Mouse (Mus musculus) forebrain, embryonic 13.5 days (tissue): ENCODE measurements around the gene Katnb1. TPM values are rescaled to one million over a fixed set of nuclear protein-coding genes. Genes with fewer than 3 reads are reported as not detected.
A peak's percentile ranks its signal among the peaks of the same experiment; 100 is the strongest.

Source experiments
- ATAC-seq: fragments of 200-750 bp; cut with Nextera tagmentation; 2 replicates; pipeline ENCODE4 v1.8.0; 2017
- H3K27ac ChIP-seq: fragments of 300-500 bp; sonication (generic); 2 replicates; pipeline ENCODE4 v1.5.1; 2015; ENCODE audit warnings: inconsistent platforms, mild to moderate bottlenecking, moderate library complexity
- H3K27me3 ChIP-seq: fragments of 300-500 bp; sonication (generic); 2 replicates; pipeline ENCODE4 v1.6.1; 2015; ENCODE audit warnings: mild to moderate bottlenecking, inconsistent platforms
- H3K36me3 ChIP-seq: fragments of 300-500 bp; sonication (generic); 2 replicates; pipeline ENCODE4 v1.6.1; 2015; ENCODE audit warnings: mild to moderate bottlenecking, inconsistent platforms; ENCODE audit not compliant: poor library complexity, severe bottlenecking
- H3K4me1 ChIP-seq: fragments of 300-500 bp; sonication (generic); 2 replicates; pipeline ENCODE4 v1.6.1; 2015; ENCODE audit warnings: inconsistent platforms
- H3K4me2 ChIP-seq: fragments of 300-500 bp; sonication (generic); 2 replicates; pipeline ENCODE4 v1.6.1; 2015; ENCODE audit warnings: inconsistent platforms, mild to moderate bottlenecking, moderate library complexity
- H3K4me3 ChIP-seq: fragments of 300-500 bp; sonication (generic); 2 replicates; pipeline ENCODE4 v1.5.1; 2015; ENCODE audit warnings: mild to moderate bottlenecking, inconsistent platforms
- H3K9ac ChIP-seq: fragments of 300-500 bp; sonication (generic); 2 replicates; pipeline ENCODE4 v1.6.1; 2015; ENCODE audit warnings: mild to moderate bottlenecking, inconsistent platforms
- H3K9me3 ChIP-seq: fragments of 300-500 bp; sonication (generic); replicated peaks from 2 replicates; pipeline ENCODE4 v1.6.1; 2016; ENCODE audit warnings: inconsistent platforms
- WGBS: fragments of 180-500 bp; shearing (Covaris S2); methylation state at CpG from one replicate; pipeline ENCODE4 v1.1.7; 2015; 5-methylcytosine and 5-hydroxymethylcytosine counted together
- polyA plus RNA-seq: library from polyadenylated mRNA; unstranded; fragments of >200 nt; fragmentation: Nextera tagmentation; extraction: Ambion mirVana; gene quantifications from 2 replicates; pipeline ENCODE4 v1.2.1, GENCODE M21; 2015

Katnb1 gene
- polyA plus RNA-seq, result 37.2 and 40.0 TPM in 2 replicates

DNA sequence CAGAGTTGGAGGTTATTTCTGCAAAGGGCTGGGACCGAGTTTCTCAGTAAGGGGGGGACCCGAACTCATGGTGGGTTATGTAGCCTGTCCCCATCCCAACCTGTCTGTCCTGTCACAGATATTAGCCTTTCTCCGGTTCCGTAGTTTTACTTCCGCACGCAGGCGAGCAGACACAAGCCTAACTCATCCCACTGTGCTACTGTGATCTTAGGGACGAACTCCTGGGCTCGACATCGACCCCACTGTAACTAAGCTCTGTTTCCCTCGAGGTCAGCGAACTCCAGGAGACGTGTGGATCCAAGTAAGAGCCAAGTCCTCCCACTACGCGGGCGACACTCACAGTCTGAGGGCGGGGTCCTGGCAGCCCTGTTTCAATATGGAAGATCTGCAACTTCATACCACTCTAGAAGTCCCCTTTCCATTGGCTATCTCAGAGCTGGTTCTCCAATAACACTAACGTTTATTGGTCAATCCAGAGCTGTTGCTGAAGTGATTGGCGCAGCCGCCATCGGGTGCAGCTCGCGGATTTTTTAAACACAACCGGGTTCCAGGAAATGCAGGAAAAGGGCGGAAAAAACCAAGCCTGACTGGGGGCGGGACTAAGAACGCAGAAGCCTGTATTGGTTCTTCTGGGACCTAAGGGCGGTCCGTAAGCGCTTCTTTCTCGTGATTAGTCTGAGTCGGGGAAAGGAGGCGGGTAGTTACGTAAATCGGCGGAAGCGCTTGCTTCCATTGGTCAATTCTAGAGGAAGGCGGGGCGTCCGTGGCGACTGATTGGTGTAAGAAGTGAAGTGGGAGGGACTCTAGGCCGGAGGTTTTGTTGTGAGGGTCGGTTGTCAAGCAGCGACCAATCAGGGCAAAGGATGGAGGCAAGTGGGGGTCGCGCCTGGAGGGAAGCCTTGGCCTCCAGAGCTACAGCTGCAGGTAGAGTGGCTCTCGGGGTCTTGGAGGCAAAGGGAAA lies at the start of gene Katnb1:
Gene Katnb1, plus strand, starts transcription at position 806 of the 961 bp plus-strand sequence.
- peak within 1 kb of the TSS; percentile 97 for H3K4me2 ChIP-seq
- H3K36me3 ChIP-seq, result peaks cover 24% of the 10 kb centered on the region
- peak within 1 kb of the TSS; percentile 72 for H3K27ac ChIP-seq
- under 1% methylated on average over 47 of the region's 47 CpGs for WGBS
- ATAC-seq, result peak; percentile 98
- H3K4me3 ChIP-seq, result peak within 1 kb of the TSS; percentile 92
- peaks cover 26% of the 10 kb centered on the region for H3K4me1 ChIP-seq
- peak within 1 kb of the TSS; percentile 87 for H3K9ac ChIP-seq
- no peaks in the 10 kb centered on the region for H3K9me3 ChIP-seq
- H3K27me3 ChIP-seq, result no peaks in the 10 kb centered on the region; the same call in 1 of the 2 replicates

DNA sequence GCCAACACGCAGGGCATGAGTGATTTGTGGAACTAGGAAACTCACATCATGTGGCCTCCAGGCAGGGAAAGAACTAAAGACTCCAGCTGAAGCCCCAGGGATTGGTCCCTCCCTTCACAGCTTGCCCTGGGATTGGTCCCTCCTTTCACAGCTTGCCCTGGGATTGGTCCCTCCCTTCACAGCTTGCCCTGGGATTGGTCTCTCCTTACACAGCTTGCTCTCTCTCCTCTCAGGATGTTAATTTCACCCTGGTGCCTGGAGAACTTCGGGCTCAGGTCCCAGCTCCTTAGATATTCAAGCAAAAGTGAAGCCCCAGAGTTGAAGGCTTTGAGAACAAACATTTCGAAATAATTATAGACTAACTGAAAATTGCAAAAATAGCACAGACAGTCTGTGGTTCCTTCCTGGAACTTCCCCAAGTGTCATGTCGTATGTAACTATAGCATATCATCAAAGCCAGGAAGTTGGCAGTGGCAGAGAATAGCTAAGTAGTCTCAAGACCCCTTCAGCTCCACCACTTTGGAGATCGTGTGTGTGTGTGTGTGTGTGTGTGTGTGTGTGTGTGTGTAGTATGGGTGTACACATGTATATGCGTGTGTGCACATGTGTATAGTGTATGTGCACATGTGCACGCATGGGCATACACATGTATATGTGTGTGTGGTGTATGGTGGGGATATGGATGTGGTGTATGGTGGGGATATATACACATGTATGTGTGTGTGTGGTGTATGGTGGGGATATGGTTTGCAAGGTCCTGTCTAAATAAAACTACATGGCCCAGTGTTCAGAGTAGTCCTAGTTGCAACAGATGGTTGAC lies 43.7 kb upstream of the Katnb1 start:
- peak; percentile 89 for ATAC-seq
- H3K27ac ChIP-seq, result no peak overlapping the region
- WGBS, result 72% methylated on average over 7 of the region's 7 CpGs

DNA sequence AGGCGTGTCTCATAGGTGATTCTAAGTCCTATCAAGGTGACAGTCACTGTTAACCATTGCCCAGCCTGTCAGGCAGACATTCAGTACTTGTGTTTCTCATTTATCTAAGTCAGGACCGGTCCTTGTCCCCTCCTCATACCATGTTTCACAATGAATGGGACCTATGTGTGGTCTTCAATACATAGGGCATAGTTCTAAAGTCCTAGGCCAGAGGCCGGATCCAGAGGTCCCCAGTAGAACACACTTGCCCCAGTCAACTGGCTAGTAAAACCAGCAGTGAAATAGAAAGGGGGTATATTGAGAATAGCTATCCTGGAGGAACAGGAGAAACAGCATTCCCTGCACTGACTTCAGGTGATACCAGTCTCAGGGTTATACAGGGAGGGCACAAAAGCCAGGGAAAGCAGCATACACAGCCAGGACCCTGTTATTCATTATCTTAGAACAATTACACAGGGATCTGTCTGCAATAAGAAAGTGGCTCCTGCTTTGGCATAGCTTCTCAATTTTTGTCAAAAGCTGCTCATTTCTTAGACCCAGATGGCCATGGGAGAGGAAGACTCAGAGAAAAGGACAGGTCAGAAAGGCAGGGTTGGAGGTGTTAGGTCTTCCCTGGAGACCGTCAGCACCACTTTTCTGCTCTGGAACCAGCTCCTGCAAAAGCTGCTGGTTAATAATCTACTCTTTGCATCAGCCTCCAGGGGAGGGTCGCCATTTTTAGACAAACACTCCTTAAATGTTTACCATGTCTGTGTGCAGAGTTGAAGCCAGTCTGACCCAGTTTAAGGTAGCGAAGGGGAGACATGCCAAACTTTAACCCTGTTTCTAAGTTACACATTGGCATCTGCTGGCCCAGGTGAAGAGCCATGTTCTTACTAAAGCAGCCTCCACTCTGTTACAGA lies 38.9 kb upstream of the Katnb1 start:
- H3K4me1 ChIP-seq, result no peaks in the 10 kb centered on the region
- 75% methylated on average over 6 of the region's 6 CpGs for WGBS
- H3K27ac ChIP-seq, result no peak overlapping the region
- no peaks in the 10 kb centered on the region for H3K9me3 ChIP-seq
- no peak overlapping the region for H3K4me3 ChIP-seq
- ATAC-seq, result no peak
- H3K4me2 ChIP-seq, result no peak overlapping the region
- H3K36me3 ChIP-seq, result no peaks in the 10 kb centered on the region
- no peaks in the 10 kb centered on the region for H3K27me3 ChIP-seq
- no peak overlapping the region for H3K9ac ChIP-seq

More for the DNA sequence above, 43.7 kb upstream of the Katnb1 start:
- no peaks in the 10 kb centered on the region for H3K27me3 ChIP-seq
- H3K4me1 ChIP-seq, result no peaks in the 10 kb centered on the region
- no peak overlapping the region for H3K4me2 ChIP-seq
- H3K4me3 ChIP-seq, result no peak overlapping the region
- no peaks in the 10 kb centered on the region for H3K36me3 ChIP-seq
- H3K9ac ChIP-seq, result no peak overlapping the region
- H3K9me3 ChIP-seq, result no peaks in the 10 kb centered on the region

DNA sequence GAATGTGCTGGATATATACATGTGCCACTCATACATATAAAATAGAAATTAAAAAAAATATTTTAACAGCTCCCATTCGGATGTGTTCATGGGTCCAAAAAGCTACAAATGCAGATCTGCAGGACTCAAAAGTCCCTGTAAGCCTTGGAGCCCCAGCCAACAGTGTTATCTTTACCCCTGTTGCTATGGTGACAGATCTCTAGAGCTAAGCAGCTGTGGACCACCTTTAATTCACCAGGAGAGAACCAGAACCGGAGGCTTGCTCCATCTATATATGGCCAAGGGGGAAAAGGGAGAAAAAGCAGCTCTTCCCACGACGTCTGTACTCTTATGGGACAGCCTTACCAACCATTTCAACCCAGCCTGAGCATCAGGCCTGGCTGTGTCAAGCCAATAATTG lies 36.2 kb upstream of the Katnb1 start:
- no peak overlapping the region for H3K4me3 ChIP-seq
- WGBS, result 69% methylated on average over 4 of the region's 4 CpGs
- no peak overlapping the region for H3K9ac ChIP-seq
- no peaks in the 10 kb centered on the region for H3K36me3 ChIP-seq
- ATAC-seq, result no peak
- no peaks in the 10 kb centered on the region for H3K4me1 ChIP-seq
- no peak overlapping the region for H3K4me2 ChIP-seq
- no peaks in the 10 kb centered on the region for H3K9me3 ChIP-seq
- H3K27ac ChIP-seq, result no peak overlapping the region
- no peaks in the 10 kb centered on the region for H3K27me3 ChIP-seq

DNA sequence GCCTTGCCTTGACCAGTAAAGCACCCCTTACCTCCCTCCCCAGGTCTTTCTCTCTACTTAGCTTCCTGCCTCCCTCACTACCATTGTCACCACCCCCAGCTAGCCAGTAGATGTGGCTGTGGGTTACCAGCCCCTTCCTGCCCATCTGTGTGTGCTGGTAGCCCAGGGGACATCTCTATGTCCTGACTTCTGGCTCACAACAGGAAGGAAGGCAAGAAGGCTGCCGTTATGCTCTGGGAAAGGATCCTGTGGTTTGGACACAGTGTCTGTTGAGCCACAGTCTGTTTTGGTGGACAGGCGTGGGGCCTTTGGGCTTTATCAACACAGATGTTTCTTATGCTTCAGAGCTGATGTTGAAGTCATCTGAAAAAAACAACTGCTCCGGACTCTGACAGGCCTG lies 34.0 kb upstream of the Katnb1 start:
- H3K4me2 ChIP-seq, result no peak overlapping the region
- no peaks in the 10 kb centered on the region for H3K9me3 ChIP-seq
- no peak overlapping the region for H3K27ac ChIP-seq
- WGBS, result 80% methylated on average over 3 of the region's 3 CpGs
- no peaks in the 10 kb centered on the region for H3K36me3 ChIP-seq
- H3K9ac ChIP-seq, result no peak overlapping the region
- H3K4me3 ChIP-seq, result no peak overlapping the region
- H3K4me1 ChIP-seq, result no peaks in the 10 kb centered on the region
- no peaks in the 10 kb centered on the region for H3K27me3 ChIP-seq
- no peak for ATAC-seq

DNA sequence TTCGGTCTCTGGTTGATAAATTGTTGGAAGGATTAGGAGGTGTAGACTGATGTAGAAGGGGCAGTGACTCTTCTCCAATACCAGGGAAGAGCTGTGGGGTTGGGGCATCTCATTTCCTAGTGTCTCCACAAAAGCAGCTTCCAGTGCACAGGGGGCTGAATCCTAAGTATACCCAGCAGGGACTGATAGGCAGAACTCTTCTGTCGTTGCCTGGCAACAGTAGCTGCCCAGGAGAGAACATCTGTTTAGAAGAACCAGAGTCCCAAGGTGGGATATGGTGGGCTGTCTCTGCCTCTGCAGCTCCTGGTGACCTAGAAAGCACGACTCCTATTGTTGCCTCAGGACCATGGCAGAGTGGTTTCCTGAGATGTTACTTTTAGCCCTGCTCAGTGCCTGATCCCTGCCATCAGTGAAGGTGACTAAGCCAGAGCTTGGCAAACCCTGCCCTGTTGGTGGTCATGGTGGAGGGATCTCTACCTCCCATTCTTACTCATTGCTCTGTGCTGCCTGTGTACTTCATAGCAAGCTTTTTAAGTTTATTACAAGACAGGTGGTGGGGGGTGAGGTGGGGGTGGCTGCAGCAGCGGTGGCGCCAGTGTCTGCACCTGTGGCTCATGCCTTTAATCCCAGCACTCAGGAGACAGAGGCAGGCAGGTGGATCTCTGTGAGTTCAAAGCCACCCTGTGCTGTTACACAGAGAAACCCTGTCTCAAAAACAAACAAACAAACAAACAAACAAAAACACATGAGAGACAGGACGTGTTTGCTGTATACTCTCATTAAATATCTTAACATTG lies 32.9 kb upstream of the Katnb1 start:
- WGBS, result 70% methylated on average over 6 of the region's 6 CpGs

DNA sequence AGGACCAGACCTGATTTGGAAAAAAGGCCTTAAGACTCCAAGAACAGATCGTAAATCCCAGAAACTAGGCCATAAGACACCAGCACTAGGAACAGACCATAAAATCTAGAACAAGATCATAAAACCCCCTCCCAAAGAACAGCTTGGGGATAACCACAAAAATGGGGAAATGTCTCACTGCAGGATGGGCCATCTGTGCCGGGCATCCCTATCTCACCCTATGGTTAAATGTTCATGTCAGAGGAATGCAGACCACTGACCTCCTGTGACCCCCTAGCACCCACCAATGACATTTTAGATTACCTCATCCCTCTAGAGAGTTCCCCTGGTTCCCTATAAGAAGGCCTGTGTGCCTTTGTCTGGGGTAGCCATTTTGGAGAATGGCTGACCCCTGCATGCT lies 31.4 kb upstream of the Katnb1 start:
- no peak overlapping the region for H3K27ac ChIP-seq
- no peaks in the 10 kb centered on the region for H3K4me1 ChIP-seq
- no peaks in the 10 kb centered on the region for H3K27me3 ChIP-seq
- WGBS, result 91% methylated on average over 2 of the region's 2 CpGs
- H3K9ac ChIP-seq, result no peak overlapping the region
- H3K36me3 ChIP-seq, result no peaks in the 10 kb centered on the region
- H3K4me2 ChIP-seq, result no peak overlapping the region
- H3K9me3 ChIP-seq, result no peaks in the 10 kb centered on the region
- no peak for ATAC-seq
- H3K4me3 ChIP-seq, result no peak overlapping the region

More for the DNA sequence above, 32.9 kb upstream of the Katnb1 start:
- Histone ChIP-seq H3K9ac (no peak overlapping the region), H3K4me3 (no peak overlapping the region), H3K4me1 (no peaks in the 10 kb centered on the region), H3K36me3 (no peaks in the 10 kb centered on the region), H3K27ac (no peak overlapping the region), H3K4me2 (no peak overlapping the region), H3K9me3 (no peaks in the 10 kb centered on the region), H3K27me3 (no peaks in the 10 kb centered on the region)
- no peak for ATAC-seq

DNA sequence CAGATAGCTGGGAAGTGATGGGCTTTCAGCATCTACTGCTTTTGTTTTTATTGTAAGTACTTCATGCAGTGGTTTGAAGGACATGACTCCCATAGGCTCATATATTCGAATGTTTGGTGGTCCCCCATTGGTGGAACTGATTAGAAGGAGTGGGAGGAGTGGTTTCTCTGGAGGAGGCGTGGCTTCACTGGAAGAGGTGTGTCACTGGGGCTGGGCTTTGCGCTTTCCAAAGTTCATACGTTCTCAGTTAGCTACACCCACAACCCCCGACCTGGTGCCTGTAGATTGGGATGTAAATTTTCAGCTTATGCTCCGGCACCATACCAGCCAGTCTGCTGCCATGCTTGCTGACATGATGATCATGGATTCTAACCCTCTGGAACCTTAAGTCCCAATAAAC lies 26.5 kb upstream of the Katnb1 start:
- H3K4me3 ChIP-seq, result no peak overlapping the region
- H3K27me3 ChIP-seq, result no peaks in the 10 kb centered on the region
- H3K4me1 ChIP-seq, result no peaks in the 10 kb centered on the region
- ATAC-seq, result 0 out of 2 replicates have a peak, but pooled peaks have one; percentile 19
- H3K4me2 ChIP-seq, result no peak overlapping the region
- WGBS, result 70% methylated on average over 6 of the region's 6 CpGs
- H3K36me3 ChIP-seq, result no peaks in the 10 kb centered on the region
- no peaks in the 10 kb centered on the region for H3K9me3 ChIP-seq
- no peak overlapping the region for H3K9ac ChIP-seq
- no peak overlapping the region for H3K27ac ChIP-seq

DNA sequence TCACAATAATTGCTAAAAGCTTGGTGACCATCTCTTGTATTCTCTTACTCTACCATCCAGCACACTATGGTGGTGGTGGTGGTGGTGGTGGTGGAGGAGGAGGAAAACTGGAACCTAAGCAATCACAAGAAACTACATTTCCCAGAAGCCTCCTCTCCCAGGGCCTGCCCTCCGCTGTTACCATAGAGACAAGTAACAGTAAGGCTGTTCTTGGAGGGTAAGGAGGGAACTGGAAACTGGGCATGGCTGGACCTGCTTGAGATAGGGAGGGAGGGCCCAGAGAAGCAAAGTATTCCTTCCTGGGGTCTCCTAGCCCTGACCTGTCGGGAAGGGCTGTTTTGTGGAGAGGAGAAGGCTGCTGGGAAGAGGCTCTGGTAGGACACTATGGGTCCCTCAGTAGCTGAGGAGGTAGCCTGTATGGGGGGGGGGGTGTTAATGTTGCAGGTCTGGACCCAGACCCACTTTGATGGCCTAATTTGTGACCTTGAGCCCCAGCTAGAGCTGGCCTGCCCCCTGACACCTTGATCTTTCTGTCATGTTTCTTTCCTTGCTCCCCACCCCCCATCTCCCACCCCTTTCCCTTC lies 26.0 kb upstream of the Katnb1 start, which contains the start of gene Drc7:
Gene Drc7, plus strand, starts transcription at position 177 of the 584 bp plus-strand sequence.
- peak; percentile 78 for ATAC-seq
- Histone ChIP-seq H3K4me2 (0 out of 2 replicates have a peak within 1 kb of the TSS, but pooled peaks have one; percentile 12), H3K9ac (no peak within 1 kb of the TSS), H3K4me3 (no peak within 1 kb of the TSS), H3K27ac (no peak within 1 kb of the TSS), H3K27me3 (no peaks in the 10 kb centered on the region), H3K9me3 (no peaks in the 10 kb centered on the region), H3K36me3 (no peaks in the 10 kb centered on the region), H3K4me1 (no peaks in the 10 kb centered on the region)
- 19% methylated on average over 2 of the region's 2 CpGs for WGBS

DNA sequence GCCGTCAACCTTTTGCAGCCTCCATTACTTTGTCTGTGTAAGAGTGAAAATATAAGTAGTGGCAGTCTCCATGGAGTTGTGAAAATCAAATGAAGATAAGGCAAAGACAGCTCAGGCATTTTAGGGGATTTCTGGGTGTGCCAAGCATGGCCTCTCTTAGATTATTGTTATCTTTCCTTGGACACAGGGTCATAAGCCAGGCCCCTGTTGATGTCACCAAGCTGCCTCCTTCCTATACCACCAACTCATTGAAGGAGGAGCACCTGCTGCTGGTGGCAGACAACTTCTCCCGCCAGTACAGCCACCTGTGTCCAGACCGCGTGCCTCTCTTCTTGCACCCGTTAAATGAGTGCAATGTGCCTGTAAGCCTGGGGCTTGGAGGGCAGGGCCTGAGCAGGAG lies 24.6 kb upstream of the Katnb1 start:
- H3K4me2 ChIP-seq, result no peak overlapping the region
- H3K4me3 ChIP-seq, result no peak overlapping the region
- no peak for ATAC-seq
- H3K9me3 ChIP-seq, result no peaks in the 10 kb centered on the region
- no peaks in the 10 kb centered on the region for H3K4me1 ChIP-seq
- H3K27me3 ChIP-seq, result no peaks in the 10 kb centered on the region
- no peak overlapping the region for H3K27ac ChIP-seq
- 85% methylated on average over 5 of the region's 5 CpGs for WGBS
- H3K36me3 ChIP-seq, result no peaks in the 10 kb centered on the region
- H3K9ac ChIP-seq, result no peak overlapping the region
